Mouse (Mus musculus) gonadal fat pad, adult 2 months (tissue): ENCODE data around the gene Ptgir. TPM values are rescaled to one million over a fixed set of nuclear protein-coding genes. Genes with fewer than 3 reads are reported as not detected.

ENCODE experiments used
- polyA plus RNA-seq: library from polyadenylated mRNA; depleted of rRNA; stranded (reverse); fragments of >200 nt; gene quantifications from 2 replicates; pipeline ENCODE4 v1.2.3, GENCODE M21; 2012; rRNA removed

The Ptgir gene
- polyA plus RNA-seq, 1 experiment = 6.2 TPM

Other genes with a start within 250 kb of the Ptgir start
- gene Ceacam15, start 230.8 kb upstream of the Ptgir start, polyA plus RNA-seq = not detected in 2 replicates
- 0.12 and 0.16 TPM in 2 replicates for gene Ceacam9, start 184.6 kb upstream of the Ptgir start, polyA plus RNA-seq
- gene Ap2s1, start 168.1 kb upstream of the Ptgir start, polyA plus RNA-seq = 309 and 356 TPM in 2 replicates
- 608 and 792 TPM in 2 replicates for gene Slc1a5, start 125.2 kb upstream of the Ptgir start, polyA plus RNA-seq
- gene Strn4, start 90.6 kb upstream of the Ptgir start, polyA plus RNA-seq = 136 and 143 TPM in 2 replicates
- gene Fkrp, start 89.8 kb upstream of the Ptgir start, polyA plus RNA-seq = 25.6 and 28.9 TPM in 2 replicates
- gene Prkd2, start 63.6 kb upstream of the Ptgir start, polyA plus RNA-seq = 30.5 and 36.0 TPM in 2 replicates
- 13.1 and 18.5 TPM in 2 replicates for gene Dact3, start 31.2 kb upstream of the Ptgir start, polyA plus RNA-seq
- gene Gng8, start 14.7 kb upstream of the Ptgir start, polyA plus RNA-seq = 10.0 and 15.3 TPM in 2 replicates
- gene Calm3, start 17.6 kb downstream of the Ptgir start, polyA plus RNA-seq = 174 and 195 TPM in 2 replicates
- gene Pnmal2, start 38.2 kb downstream of the Ptgir start, polyA plus RNA-seq = 1.1 and 3.8 TPM in 2 replicates
- 0.06 TPM in 1 of 2 replicates, not detected in the other for gene Pnmal1, start 53.2 kb downstream of the Ptgir start, polyA plus RNA-seq
- gene Gm42372, start 76.6 kb downstream of the Ptgir start, polyA plus RNA-seq = not detected in 2 replicates
- gene Ccdc8, start 86.2 kb downstream of the Ptgir start, polyA plus RNA-seq = 3.0 and 4.1 TPM in 2 replicates
- gene Ppp5c, start 121.4 kb downstream of the Ptgir start, polyA plus RNA-seq = 103 and 120 TPM in 2 replicates
- 5.2 and 7.9 TPM in 2 replicates for gene Hif3a, start 155.9 kb downstream of the Ptgir start, polyA plus RNA-seq
- gene Psg16, start 167.6 kb downstream of the Ptgir start, polyA plus RNA-seq = 0.15 TPM in 1 of 2 replicates, not detected in the other
- gene Ceacam3, start 243.8 kb downstream of the Ptgir start, polyA plus RNA-seq = not detected in 2 replicates